7 mouse cellular contexts compared by ENCODE assay signal in the genomic region with DNA sequence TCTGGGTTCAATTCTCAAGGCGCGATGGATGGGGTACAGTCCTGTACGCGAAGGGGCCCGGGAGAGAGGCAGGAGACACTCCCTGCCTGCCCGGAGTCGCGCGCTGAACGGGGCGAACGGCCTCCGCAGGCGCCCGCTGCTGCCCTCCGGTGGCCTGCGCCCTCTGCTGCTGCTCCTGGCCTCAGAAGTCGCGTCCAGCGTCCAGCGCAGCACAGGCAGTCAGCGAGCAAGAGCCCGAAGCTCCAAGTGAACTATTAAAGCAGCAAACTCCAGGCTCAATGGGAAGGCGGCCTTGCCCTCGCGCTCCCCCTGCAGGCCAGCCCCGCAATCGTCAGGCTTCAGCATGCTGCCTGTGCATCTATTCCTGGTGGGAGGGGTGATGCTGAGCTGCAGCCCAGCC. TPM values are rescaled to one million over a fixed set of nuclear protein-coding genes. Genes with fewer than 3 reads are reported as not detected.
DNase-seq lines count a peak whose midpoint lies in the region; ATAC-seq lines count a peak whose summit lies in the region.
"Not testable (repeated sequence)": the region's sequence is repeated elsewhere in the genome, so short reads cannot be mapped to it uniquely, and the experiment has no call there.

No protein-coding gene starts in this region.

- H3K4me2 ChIP-seq in heart, embryonic 15.5 days, result peak overlapping the region; percentile 55
- H3K4me2 ChIP-seq in kidney, embryonic 16.5 days (replicated peaks; ENCODE audit: low read depth, low read length), result peak overlapping the region; percentile 42
- peak overlapping the region; percentile 57 for H3K4me2 ChIP-seq in limb, embryonic 13.5 days (replicated peaks)
- peak overlapping the region; percentile 69 for H3K4me2 ChIP-seq in midbrain, embryonic 15.5 days

- not testable (repeated sequence) for H3K27me3 ChIP-seq in forebrain, embryonic 10.5 days (ENCODE audit: poor library complexity, severe bottlenecking); heart, embryonic 15.5 days; kidney, embryonic 16.5 days (ENCODE audit: insufficient read depth, low read length); limb, embryonic 13.5 days; midbrain, embryonic 15.5 days (replicated peaks)

- not testable (repeated sequence) for H3K36me3 ChIP-seq in forebrain, embryonic 10.5 days (replicated peaks); heart, embryonic 15.5 days; kidney, embryonic 16.5 days (ENCODE audit: insufficient read depth, low read length); limb, embryonic 13.5 days; midbrain, embryonic 15.5 days (replicated peaks)

- DNase-seq in brain, adult 2 months (ENCODE audit: low read depth, low spot score), result peak; percentile 85
- peak; percentile 64 for DNase-seq in forebrain, embryonic 10.5 days (ENCODE audit: extremely low spot score, low spot score)
- peak; percentile 46 to 57 for DNase-seq in spleen, adult 18-20 months

- WGBS in forebrain, embryonic 10.5 days, result under 1% methylated on average over 27 of the region's 28 CpGs
- 0% methylated on average over 26 of the region's 28 CpGs for WGBS in heart, embryonic 15.5 days
- under 1% methylated on average over 25 of the region's 28 CpGs for WGBS in kidney, embryonic 16.5 days
- WGBS in limb, embryonic 13.5 days, result under 1% methylated on average over 23 of the region's 28 CpGs
- WGBS in midbrain, embryonic 15.5 days, result 0% methylated on average over 23 of the region's 28 CpGs

- peaks cover 10% of the 10 kb centered on the region for H3K4me1 ChIP-seq in forebrain, embryonic 10.5 days
- not testable (repeated sequence) for H3K4me1 ChIP-seq in heart, embryonic 15.5 days (replicated peaks); kidney, embryonic 16.5 days (ENCODE audit: insufficient read depth, low read length); limb, embryonic 13.5 days; midbrain, embryonic 15.5 days

- peak overlapping the region; percentile 44 for H3K4me3 ChIP-seq in forebrain, embryonic 10.5 days
- peak overlapping the region; percentile 42 for H3K4me3 ChIP-seq in heart, embryonic 15.5 days
- peak overlapping the region; percentile 32 for H3K4me3 ChIP-seq in kidney, embryonic 16.5 days (ENCODE audit: low read length)
- H3K4me3 ChIP-seq in limb, embryonic 13.5 days, result peak overlapping the region; percentile 40
- H3K4me3 ChIP-seq in midbrain, embryonic 15.5 days, result peak overlapping the region; percentile 34

- not testable (repeated sequence) for H3K9me3 ChIP-seq in forebrain, embryonic 10.5 days; heart, embryonic 15.5 days (replicated peaks); kidney, embryonic 16.5 days (ENCODE audit: low read length); limb, embryonic 13.5 days; midbrain, embryonic 15.5 days

- not testable (repeated sequence) for ATAC-seq in heart, embryonic 15.5 days (replicated peaks; ENCODE audit: insufficient number of reproducible peaks, insufficient read depth, low FRiP score, low read depth); kidney, embryonic 16.5 days (ENCODE audit: low FRiP score, low TSS enrichment); limb, embryonic 13.5 days (ENCODE audit: low FRiP score, low read depth); midbrain, embryonic 15.5 days (replicated peaks)

- H3K27ac ChIP-seq in forebrain, embryonic 10.5 days, result peak overlapping the region; percentile 66; the same call in 1 of the 2 replicates
- H3K27ac ChIP-seq in heart, embryonic 15.5 days, result peak overlapping the region; percentile 76
- not testable (repeated sequence) for H3K27ac ChIP-seq in kidney, embryonic 16.5 days (ENCODE audit: low read length); midbrain, embryonic 15.5 days
- peak overlapping the region; percentile 65 for H3K27ac ChIP-seq in limb, embryonic 13.5 days

- H3K9ac ChIP-seq in heart, embryonic 15.5 days, result peak overlapping the region; percentile 43; the same call in 1 of the 2 replicates
- not testable (repeated sequence) for H3K9ac ChIP-seq in kidney, embryonic 16.5 days (replicated peaks; ENCODE audit: low read length); limb, embryonic 13.5 days; midbrain, embryonic 15.5 days

RNA-seq across cellular contexts. Expression of a gene that starts 0.5 kb away (rescaled TPM):
- 0.35 and 0.49 TPM in 2 replicates for polyA plus RNA-seq in forebrain, embryonic 10.5 days (2016; fragmentation: Nextera tagmentation; extraction: Ambion mirVana)
- 0.11 and 0.23 TPM in 2 replicates for polyA plus RNA-seq in heart, embryonic 15.5 days (2015; fragmentation: Nextera tagmentation; extraction: Ambion mirVana)
- 0.31 and 0.36 TPM in 2 replicates for polyA plus RNA-seq in kidney, embryonic 16.5 days (2015; fragmentation: Nextera tagmentation; extraction: Ambion mirVana)
- polyA plus RNA-seq in limb, embryonic 13.5 days (2015; fragmentation: Nextera tagmentation; extraction: Ambion mirVana), result 0.34 and 0.45 TPM in 2 replicates
- polyA plus RNA-seq in midbrain, embryonic 15.5 days (2015; fragmentation: Nextera tagmentation; extraction: Ambion mirVana), result not detected in 2 replicates

RNA-seq across cellular contexts. Expression of a gene that starts 5.8 kb away (rescaled TPM):
- polyA plus RNA-seq in forebrain, embryonic 10.5 days (2016; fragmentation: Nextera tagmentation; extraction: Ambion mirVana), result not detected in 2 replicates
- polyA plus RNA-seq in heart, embryonic 15.5 days (2015; fragmentation: Nextera tagmentation; extraction: Ambion mirVana), result not detected in 2 replicates
- polyA plus RNA-seq in kidney, embryonic 16.5 days (2015; fragmentation: Nextera tagmentation; extraction: Ambion mirVana), result not detected in 2 replicates
- polyA plus RNA-seq in limb, embryonic 13.5 days (2015; fragmentation: Nextera tagmentation; extraction: Ambion mirVana), result not detected in 2 replicates
- not detected in 2 replicates for polyA plus RNA-seq in midbrain, embryonic 15.5 days (2015; fragmentation: Nextera tagmentation; extraction: Ambion mirVana)

RNA-seq across cellular contexts. Expression of a gene that starts 13.2 kb away (rescaled TPM):
- polyA plus RNA-seq in forebrain, embryonic 10.5 days (2016; fragmentation: Nextera tagmentation; extraction: Ambion mirVana), result 0.76 TPM in 1 of 2 replicates, not detected in the other
- polyA plus RNA-seq in heart, embryonic 15.5 days (2015; fragmentation: Nextera tagmentation; extraction: Ambion mirVana), result 0.48 TPM in 1 of 2 replicates, not detected in the other
- polyA plus RNA-seq in kidney, embryonic 16.5 days (2015; fragmentation: Nextera tagmentation; extraction: Ambion mirVana), result not detected in 2 replicates
- polyA plus RNA-seq in limb, embryonic 13.5 days (2015; fragmentation: Nextera tagmentation; extraction: Ambion mirVana), result 0.46 and 0.59 TPM in 2 replicates
- polyA plus RNA-seq in midbrain, embryonic 15.5 days (2015; fragmentation: Nextera tagmentation; extraction: Ambion mirVana), result not detected in 2 replicates

RNA-seq across cellular contexts. Expression of a gene that starts 16.3 kb away (rescaled TPM):
- polyA plus RNA-seq in forebrain, embryonic 10.5 days (2016; fragmentation: Nextera tagmentation; extraction: Ambion mirVana), result not detected in 2 replicates
- not detected in 2 replicates for polyA plus RNA-seq in heart, embryonic 15.5 days (2015; fragmentation: Nextera tagmentation; extraction: Ambion mirVana)
- polyA plus RNA-seq in kidney, embryonic 16.5 days (2015; fragmentation: Nextera tagmentation; extraction: Ambion mirVana), result not detected in 2 replicates
- polyA plus RNA-seq in limb, embryonic 13.5 days (2015; fragmentation: Nextera tagmentation; extraction: Ambion mirVana), result not detected in 2 replicates
- not detected in 2 replicates for polyA plus RNA-seq in midbrain, embryonic 15.5 days (2015; fragmentation: Nextera tagmentation; extraction: Ambion mirVana)

RNA-seq across cellular contexts. Expression of a gene that starts 19.2 kb away (rescaled TPM):
- polyA plus RNA-seq in forebrain, embryonic 10.5 days (2016; fragmentation: Nextera tagmentation; extraction: Ambion mirVana), result not detected in 2 replicates
- 0.28 TPM in 1 of 2 replicates, not detected in the other for polyA plus RNA-seq in heart, embryonic 15.5 days (2015; fragmentation: Nextera tagmentation; extraction: Ambion mirVana)
- not detected in 2 replicates for polyA plus RNA-seq in kidney, embryonic 16.5 days (2015; fragmentation: Nextera tagmentation; extraction: Ambion mirVana)
- polyA plus RNA-seq in limb, embryonic 13.5 days (2015; fragmentation: Nextera tagmentation; extraction: Ambion mirVana), result not detected in 2 replicates
- polyA plus RNA-seq in midbrain, embryonic 15.5 days (2015; fragmentation: Nextera tagmentation; extraction: Ambion mirVana), result not detected in 2 replicates
